Mouse (Mus musculus): ENCODE measurements around the gene 1700056E22Rik.

DNA sequence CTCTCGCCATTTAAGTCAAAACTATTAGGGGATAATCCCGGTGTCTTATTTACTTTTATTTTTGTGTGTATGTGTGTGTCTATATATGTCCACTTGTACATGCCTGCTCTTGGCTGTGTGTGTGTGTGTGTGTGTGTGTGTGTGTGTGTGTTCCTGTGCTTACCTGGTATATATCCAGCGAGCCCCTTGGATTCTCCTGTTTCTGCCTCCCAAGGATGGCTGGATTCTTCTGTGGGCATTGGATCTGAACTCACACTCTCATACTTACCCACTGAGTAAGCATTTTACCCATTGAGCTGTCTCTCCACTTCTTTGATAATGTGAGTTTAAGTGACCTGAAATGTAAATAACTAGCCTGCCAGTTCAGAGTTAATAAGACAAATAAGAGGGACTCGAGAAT lies 19.6 kb upstream of the 1700056E22Rik start:
- TF ChIP-seq CTCF (IDR thresholded peaks at IDR 0.05; ENCODE audit: control insufficient read depth, insufficient read depth, insufficient read length) (no peak), CEBPB (IDR thresholded peaks at IDR 0.05; ENCODE audit: low read depth) (no peak), MYOG (IDR thresholded peaks at IDR 0.05; ENCODE audit: control insufficient read depth, extremely low read depth, insufficient read length) (no peak), MAX (IDR thresholded peaks at IDR 0.05) (no peak)

Data from C2C12 (cell line).